Mouse (Mus musculus) bone marrow, adult 2 months (tissue): ENCODE results near the gene Dnajc5.

ENCODE experiments used
- CTCF ChIP-seq: fragments of 200-500 bp; IDR thresholded peaks from 2 replicates; pipeline ENCODE4 v1.5.1; 2011; ENCODE audit warnings: low read length, control low read depth; ENCODE audit not compliant: control insufficient read depth, insufficient read depth
- POLR2A ChIP-seq: fragments of 200-500 bp; IDR thresholded peaks from 2 replicates; pipeline ENCODE4 v1.6.1; 2011; ENCODE audit warnings: low read depth, mild to moderate bottlenecking, control low read depth, low read length, borderline replicate concordance; ENCODE audit not compliant: control insufficient read depth

DNA sequence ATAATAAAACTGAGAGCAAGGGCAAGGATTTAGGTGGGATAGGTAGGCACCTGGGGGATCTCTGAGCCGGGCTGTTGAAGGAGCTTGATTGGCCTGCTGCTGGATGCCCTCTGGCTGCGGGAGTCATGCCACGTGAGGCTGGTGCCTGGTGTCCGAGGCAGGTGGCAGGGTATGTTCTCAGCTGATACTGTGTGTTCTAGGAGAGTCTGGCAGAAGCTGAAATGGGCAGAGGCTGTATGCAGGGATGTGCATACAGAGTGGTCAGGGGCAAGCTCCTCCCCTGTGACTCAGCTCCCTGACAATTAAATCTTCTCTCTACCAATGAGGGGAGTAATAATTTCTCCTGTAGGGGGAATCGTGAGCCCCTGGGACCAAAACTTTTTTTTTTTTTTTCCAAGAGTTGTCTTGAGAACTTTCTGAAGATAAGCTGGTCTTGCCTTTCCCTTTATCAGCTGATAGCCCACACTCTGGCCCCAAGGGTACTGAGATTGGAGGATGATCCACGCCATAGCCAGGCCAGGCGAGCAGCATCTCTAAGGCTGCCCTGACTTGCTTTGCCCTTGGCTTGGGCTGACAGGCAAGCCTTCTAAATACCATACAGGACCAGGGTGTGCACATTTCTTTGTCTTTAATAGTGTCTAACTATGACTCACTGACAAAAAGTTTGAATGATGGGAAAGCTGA, 77.2 kb downstream of the Dnajc5 start:
- TF ChIP-seq CTCF (no peak), POLR2A (no peak)
